Mouse (Mus musculus): ENCODE results near the gene Neurl3.

- TF ChIP-seq EP300 (optimal IDR thresholded peaks at IDR 0.05) = no peak
- TF ChIP-seq CTCF (IDR thresholded peaks at IDR 0.05; ENCODE audit: low read depth) = peak; percentile 57
Observed at GRCm38 (mm10) chr1:36255871-36256640, 18.4 kb downstream of the Neurl3 start.
